Mouse (Mus musculus) lung, embryonic 14.5 days (tissue): ENCODE results near the gene Dhdds. TPM values are rescaled to one million over a fixed set of nuclear protein-coding genes. Genes with fewer than 3 reads are reported as not detected.

Experiments used
- ATAC-seq: fragments of 200-750 bp; cut with Nextera tagmentation; 2 replicates; pipeline ENCODE4 v1.8.0; 2017; ENCODE audit warnings: mild to moderate bottlenecking, moderate TSS enrichment, moderate library complexity; ENCODE audit not compliant: insufficient read depth
- DNase-seq: peaks from one replicate; pipeline ENCODE4 v3.0.0-alpha.2; 2015
- H3K27ac ChIP-seq: fragments of 300-500 bp; sonication (generic); 2 replicates; pipeline ENCODE4 v1.5.1; 2014; ENCODE audit warnings: low read depth, mild to moderate bottlenecking, moderate library complexity
- H3K27me3 ChIP-seq: fragments of 300-500 bp; sonication (generic); 2 replicates; pipeline ENCODE4 v1.6.1; 2014; ENCODE audit warnings: low read length, control low read depth; ENCODE audit not compliant: insufficient read depth
- H3K36me3 ChIP-seq: fragments of 300-500 bp; sonication (generic); 2 replicates; pipeline ENCODE4 v1.6.1; 2014; ENCODE audit warnings: control low read depth; ENCODE audit not compliant: insufficient read depth
- H3K4me1 ChIP-seq: fragments of 300-500 bp; sonication (generic); 2 replicates; pipeline ENCODE4 v1.6.1; 2014; ENCODE audit warnings: antibody characterized with exemption, control low read depth; ENCODE audit not compliant: insufficient read depth
- H3K4me2 ChIP-seq: fragments of 300-500 bp; sonication (generic); 2 replicates; pipeline ENCODE4 v1.6.1; 2014; ENCODE audit warnings: mild to moderate bottlenecking
- H3K4me3 ChIP-seq: fragments of 300-500 bp; sonication (generic); 2 replicates; pipeline ENCODE4 v1.5.1; 2014; ENCODE audit warnings: low read depth, low read length
- H3K9ac ChIP-seq: fragments of 300-500 bp; sonication (generic); 2 replicates; pipeline ENCODE4 v1.6.1; 2014
- H3K9me3 ChIP-seq: fragments of 300-500 bp; sonication (generic); 2 replicates; pipeline ENCODE4 v1.6.1; 2016; ENCODE audit warnings: low read depth, low read length, control low read depth
- CTCF ChIP-seq: IDR thresholded peaks from 2 replicates; pipeline ENCODE4 v1.5.1; 2016; ENCODE audit warnings: antibody characterized with exemption, low read depth
- WGBS: fragments of 180-500 bp; shearing (Covaris S2); extraction: QIAGEN DNeasy Blood & Tissue Kit; methylation state at CpG from one replicate; pipeline ENCODE4 v1.1.7; 2014; 5-methylcytosine and 5-hydroxymethylcytosine counted together
- polyA plus RNA-seq: library from polyadenylated mRNA; unstranded; fragments of >200 nt; fragmentation: Nextera tagmentation; extraction: Ambion mirVana; gene quantifications from 2 replicates; pipeline ENCODE4 v1.2.1, GENCODE M21; 2014

The Dhdds gene
- polyA plus RNA-seq, 1 experiment from 2014 or later, result 43.7 TPM

DNA sequence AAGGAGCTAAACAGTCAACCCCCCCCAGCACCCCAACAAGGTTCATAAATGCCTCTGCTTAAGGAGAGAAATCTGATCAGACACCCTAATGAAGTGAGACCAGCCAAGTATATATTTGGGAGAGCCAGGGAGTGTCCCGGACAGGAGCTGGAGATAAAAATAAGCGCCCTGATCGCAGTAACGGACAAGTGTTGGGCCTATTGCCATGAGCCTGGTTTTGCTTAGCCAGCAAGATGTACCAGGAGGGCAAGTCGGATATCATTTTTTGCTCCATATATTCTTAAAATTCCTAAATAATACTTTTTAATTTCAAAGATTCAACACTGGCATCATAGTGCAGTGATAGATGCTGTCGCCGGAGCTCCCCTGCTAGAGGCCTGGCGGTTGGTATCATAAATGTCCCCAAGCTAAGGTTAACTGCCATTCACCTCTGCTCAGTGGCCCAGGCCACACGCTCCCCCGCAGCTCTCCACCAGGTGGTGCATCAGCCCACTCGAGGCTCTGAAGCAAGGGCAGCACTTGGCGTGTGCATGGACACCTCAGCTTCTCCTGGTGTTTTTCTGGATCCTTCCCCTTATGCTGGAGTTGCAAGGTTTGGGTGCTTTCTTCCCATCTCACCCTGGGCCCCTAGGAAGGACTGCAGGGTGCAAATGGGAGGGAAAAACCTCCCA is 12.3 kb upstream of the Dhdds start:
- no peak for DNase-seq
- Histone ChIP-seq H3K9ac (no peak overlapping the region), H3K4me2 (no peak overlapping the region), H3K9me3 (no peaks in the 10 kb centered on the region), H3K27ac (no peak overlapping the region), H3K27me3 (peaks cover 22% of the 10 kb centered on the region), H3K4me3 (no peak overlapping the region), H3K4me1 (no peaks in the 10 kb centered on the region), H3K36me3 (no peaks in the 10 kb centered on the region)
- peak; percentile 66 for TF ChIP-seq CTCF
- no peak for ATAC-seq
- WGBS, result 39% methylated on average over 12 of the region's 12 CpGs

DNA sequence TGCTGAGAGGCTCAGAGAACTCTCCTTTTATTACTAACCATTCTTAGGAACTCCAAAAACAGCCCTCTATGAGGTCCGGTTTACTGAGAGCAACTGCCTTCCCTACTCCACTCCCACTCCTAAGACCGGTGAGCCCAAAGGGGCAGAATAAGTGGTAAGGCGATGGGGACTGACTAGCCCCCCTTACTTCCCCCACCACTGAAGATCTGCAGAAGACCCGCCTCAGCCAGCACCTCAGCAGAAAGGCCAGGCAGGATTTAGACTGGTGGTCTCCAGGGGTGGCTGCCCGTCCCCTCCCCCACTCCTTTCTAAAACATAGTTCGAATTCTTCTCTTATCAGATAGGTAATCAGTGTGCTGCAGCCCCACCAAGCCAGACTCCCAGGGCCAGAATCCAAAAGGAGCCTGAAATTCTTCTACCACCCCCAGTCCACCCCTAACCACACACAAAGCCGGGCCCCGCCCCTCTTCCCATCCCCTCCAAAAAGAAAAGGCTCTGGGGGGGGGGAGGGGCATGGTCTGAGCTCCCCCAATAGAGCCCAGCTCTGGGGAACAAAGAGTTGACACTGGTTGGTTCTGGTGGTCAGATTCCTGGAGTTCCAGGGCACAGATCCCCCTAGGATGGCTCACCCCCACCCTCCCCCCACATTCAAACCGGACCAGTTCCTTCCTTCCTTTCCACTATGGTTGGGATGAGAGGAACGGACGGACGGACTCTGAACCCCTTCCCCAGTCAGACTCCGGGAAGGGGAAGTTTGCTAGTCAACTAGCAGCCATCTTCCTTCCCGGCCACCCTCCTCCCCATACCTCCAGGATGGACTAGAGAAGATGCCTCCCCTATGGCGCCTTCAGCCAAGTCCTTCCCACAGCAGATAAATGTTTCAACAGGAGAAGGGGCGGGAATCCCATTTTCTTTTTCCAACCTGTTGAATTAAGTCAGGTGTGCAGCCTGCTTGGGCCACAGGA is 11.0 kb upstream of the Dhdds start:
- Histone ChIP-seq H3K36me3 (no peaks in the 10 kb centered on the region), H3K9me3 (no peaks in the 10 kb centered on the region), H3K9ac (no peak overlapping the region), H3K4me3 (no peak overlapping the region), H3K4me1 (no peaks in the 10 kb centered on the region), H3K27me3 (peaks cover 9% of the 10 kb centered on the region), H3K4me2 (peak overlapping the region; percentile 26; the same call in 1 of the 2 replicates), H3K27ac (peak overlapping the region; percentile 72)
- 8% methylated on average over 16 of the region's 16 CpGs for WGBS
- TF ChIP-seq CTCF, result no peak
- ATAC-seq (peak; percentile 58; the same call in 1 of the 2 replicates), DNase-seq (peak; percentile 59)

- DNase-seq (no peak), ATAC-seq (no peak)
- H3K27ac ChIP-seq, result no peak overlapping the region
- no peak overlapping the region for H3K4me3 ChIP-seq
- H3K9ac ChIP-seq, result no peak overlapping the region
- H3K9me3 ChIP-seq, result no peaks in the 10 kb centered on the region
- H3K4me1 ChIP-seq, result no peaks in the 10 kb centered on the region
- 49% methylated on average over 6 of the region's 6 CpGs for WGBS
- H3K27me3 ChIP-seq, result 0 out of 2 replicates have a peak, but pooled peaks cover 3% of the 10 kb centered on the region
- no peaks in the 10 kb centered on the region for H3K36me3 ChIP-seq
- H3K4me2 ChIP-seq, result no peak overlapping the region
- no peak for TF ChIP-seq CTCF
These were observed 9.0 kb upstream of the Dhdds start for GRCm38 (mm10) chr4:134009709-134010108.

DNA sequence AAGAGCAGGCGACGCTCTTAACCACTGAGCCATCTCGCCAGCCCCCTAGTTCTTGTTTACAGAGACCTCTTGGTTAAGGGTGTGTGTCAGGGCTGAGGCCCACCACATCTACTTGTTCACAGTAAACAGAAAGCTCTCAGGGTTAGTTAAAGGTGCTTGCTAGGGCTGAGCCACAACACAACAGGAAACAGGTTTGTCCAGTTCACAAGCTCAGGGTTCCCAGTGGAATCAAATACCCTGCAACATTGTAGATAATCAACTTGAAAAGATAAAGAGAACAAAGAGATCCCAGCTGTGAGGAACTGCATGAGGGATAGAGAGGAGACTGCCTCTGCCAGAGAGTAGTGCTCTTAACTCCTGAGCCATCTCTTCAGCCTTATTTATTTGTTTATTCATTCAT is 6.1 kb upstream of the Dhdds start:
- Histone ChIP-seq H3K4me2 (no peak overlapping the region), H3K4me3 (no peak overlapping the region), H3K27me3 (no peaks in the 10 kb centered on the region), H3K27ac (no peak overlapping the region), H3K4me1 (no peaks in the 10 kb centered on the region), H3K9me3 (no peaks in the 10 kb centered on the region), H3K9ac (no peak overlapping the region), H3K36me3 (no peaks in the 10 kb centered on the region)
- WGBS, result 68% methylated on average over 3 of the region's 3 CpGs
- no peak for DNase-seq
- ATAC-seq, result no peak
- no peak for TF ChIP-seq CTCF

- ATAC-seq (no peak), DNase-seq (no peak)
- TF ChIP-seq CTCF, result no peak
- Histone ChIP-seq H3K9me3 (no peaks in the 10 kb centered on the region), H3K27me3 (no peaks in the 10 kb centered on the region), H3K27ac (no peak overlapping the region), H3K9ac (no peak overlapping the region; the same call in 1 of the 2 replicates), H3K4me1 (no peaks in the 10 kb centered on the region), H3K4me3 (no peak overlapping the region), H3K4me2 (no peak overlapping the region), H3K36me3 (no peaks in the 10 kb centered on the region)
- WGBS, result 78% methylated on average over 12 of the region's 12 CpGs
These were observed 5.1 kb upstream of the Dhdds start for GRCm38 (mm10) chr4:134005581-134006358.

DNA sequence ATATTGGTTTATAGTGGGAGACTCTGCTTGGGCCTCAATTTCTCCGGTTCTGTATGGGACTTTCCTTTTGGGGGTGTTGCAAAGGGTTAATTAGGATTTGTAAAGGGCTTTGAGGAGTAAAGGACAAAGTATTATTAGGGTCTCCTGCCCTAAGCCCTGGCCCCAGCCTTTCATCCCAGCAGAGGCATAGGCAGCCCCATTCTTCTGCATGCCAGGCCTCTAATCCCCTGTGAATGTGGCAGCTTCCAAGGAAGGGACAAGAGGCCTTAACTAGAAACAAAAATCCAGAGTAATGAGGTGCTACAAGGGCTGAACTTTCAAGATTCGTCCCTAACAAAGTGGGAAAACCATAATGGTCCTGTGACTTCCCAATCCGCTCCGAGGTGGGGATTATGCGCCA is 2.2 kb upstream of the Dhdds start:
- no peak for TF ChIP-seq CTCF
- H3K4me1 ChIP-seq, result no peaks in the 10 kb centered on the region
- no peaks in the 10 kb centered on the region for H3K27me3 ChIP-seq
- WGBS, result 56% methylated on average over 5 of the region's 5 CpGs
- ATAC-seq (no peak), DNase-seq (no peak)
- no peak overlapping the region for H3K27ac ChIP-seq
- H3K9ac ChIP-seq, result no peak overlapping the region
- H3K36me3 ChIP-seq, result peaks cover 2% of the 10 kb centered on the region; the same call in 1 of the 2 replicates
- no peaks in the 10 kb centered on the region for H3K9me3 ChIP-seq
- no peak overlapping the region for H3K4me3 ChIP-seq
- no peak overlapping the region for H3K4me2 ChIP-seq

DNA sequence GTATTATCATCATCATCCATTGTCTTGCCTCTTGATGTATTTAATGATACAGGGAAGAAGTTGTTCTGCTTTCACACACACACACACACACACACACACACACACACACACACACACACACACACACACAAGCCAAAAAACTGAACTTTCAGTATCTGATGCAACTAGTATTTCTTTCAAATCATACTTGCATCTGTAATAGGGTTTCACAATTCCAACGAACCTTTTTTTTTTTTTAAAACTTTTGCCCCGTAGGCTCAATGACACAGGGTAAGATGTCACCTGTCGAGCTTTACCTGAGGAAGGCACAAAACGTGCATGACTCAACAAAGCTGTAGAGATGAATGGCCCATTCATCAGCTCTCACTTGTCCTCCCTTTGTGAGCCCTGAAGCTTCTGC is 1.5 kb upstream of the Dhdds start:
- Histone ChIP-seq H3K36me3 (peaks cover 6% of the 10 kb centered on the region; the same call in 1 of the 2 replicates), H3K4me1 (no peaks in the 10 kb centered on the region), H3K4me3 (no peak overlapping the region), H3K9ac (no peak overlapping the region), H3K4me2 (no peak overlapping the region), H3K9me3 (no peaks in the 10 kb centered on the region), H3K27ac (no peak overlapping the region), H3K27me3 (no peaks in the 10 kb centered on the region)
- no peak for DNase-seq
- ATAC-seq, result no peak
- WGBS, result 50% methylated on average over 4 of the region's 4 CpGs
- no peak for TF ChIP-seq CTCF
